Mouse (Mus musculus): Measurements from ENCODE around the gene Car8.
"Not testable (repeated sequence)": the region's sequence is repeated elsewhere in the genome, so short reads cannot be mapped to it uniquely, and the experiment has no call there.

Gene Car8

DNA sequence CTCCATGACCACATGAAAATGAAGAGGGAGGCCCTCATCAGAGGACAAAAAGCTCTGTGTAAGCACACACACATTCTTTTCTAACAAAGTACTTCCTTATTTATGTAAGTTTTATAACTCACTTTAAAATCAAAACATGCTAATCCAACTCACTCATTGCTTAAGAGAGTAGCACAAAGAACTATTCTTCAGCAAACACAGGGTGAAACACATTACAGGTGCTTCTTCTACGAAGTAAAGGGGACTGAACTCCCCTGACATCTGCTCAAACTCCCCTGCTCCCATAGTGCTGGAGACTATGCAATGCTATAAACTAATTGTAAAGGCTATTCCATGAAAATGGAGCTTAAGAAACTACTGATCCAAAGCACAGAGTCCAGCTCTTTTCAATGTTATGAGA is 35.5 kb downstream of the Car8 start:
- DNase-seq (ENCODE audit: low spot score), result no peak

DNA sequence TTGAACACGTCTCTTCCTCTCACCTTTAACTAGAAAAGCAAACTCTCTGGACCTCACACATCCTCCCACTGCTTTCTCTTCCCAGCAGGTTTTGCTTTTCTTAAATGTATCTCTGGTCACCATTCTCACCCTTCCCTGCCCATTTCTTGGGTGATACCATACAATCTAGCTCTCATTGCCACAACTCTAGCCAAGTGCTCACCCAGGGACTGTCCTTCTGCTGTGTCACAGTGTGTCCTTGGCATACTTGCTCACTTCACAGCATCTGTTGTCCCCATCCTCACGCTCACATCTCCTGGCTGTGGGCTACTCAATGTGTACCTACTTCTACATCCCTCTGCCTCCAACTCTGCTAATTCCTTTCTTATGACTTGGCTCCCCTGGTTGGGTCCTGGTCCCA is 37.2 kb downstream of the Car8 start:
- no peak for DNase-seq (ENCODE audit: low spot score)

DNA sequence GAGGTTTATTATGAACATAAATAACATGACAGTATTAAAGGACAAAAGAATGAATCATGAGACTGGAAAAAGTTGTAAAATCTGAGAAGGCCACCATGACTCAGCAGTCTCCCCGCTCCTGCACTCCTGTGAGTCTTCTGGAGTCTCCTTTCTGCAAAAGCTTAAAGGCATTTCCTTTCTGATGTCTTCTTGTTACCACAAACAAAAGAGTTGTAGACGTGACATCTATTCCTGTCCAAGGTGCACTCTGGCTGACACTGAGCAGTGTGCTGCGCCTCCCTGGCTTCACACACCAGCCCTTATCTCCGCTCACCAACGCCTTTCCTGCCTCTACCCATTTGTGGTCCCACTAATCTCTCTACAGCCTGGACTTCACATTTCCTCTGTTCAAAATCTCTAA is 38.8 kb downstream of the Car8 start:
- DNase-seq (ENCODE audit: low spot score), result no peak

DNA sequence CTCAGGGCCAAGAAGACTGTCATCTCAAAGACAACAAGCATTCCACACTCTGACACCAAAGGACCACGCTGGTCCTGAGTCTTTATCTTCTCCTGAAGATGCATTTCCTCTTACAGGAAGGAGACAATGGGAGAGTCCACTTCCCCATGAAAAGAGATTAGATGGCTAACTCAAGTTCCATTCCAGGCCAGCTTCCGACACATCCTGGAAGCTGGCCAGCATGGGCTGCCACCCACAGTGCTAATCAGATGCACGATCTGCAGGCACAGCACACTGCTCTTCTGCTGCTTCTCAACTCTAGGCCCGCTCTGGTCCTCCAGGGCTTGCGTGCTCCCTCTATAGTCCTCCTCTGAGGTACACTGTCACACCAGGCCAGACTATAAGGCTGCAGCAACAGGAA is 40.8 kb downstream of the Car8 start:
- no peak for DNase-seq (ENCODE audit: low spot score)

DNA sequence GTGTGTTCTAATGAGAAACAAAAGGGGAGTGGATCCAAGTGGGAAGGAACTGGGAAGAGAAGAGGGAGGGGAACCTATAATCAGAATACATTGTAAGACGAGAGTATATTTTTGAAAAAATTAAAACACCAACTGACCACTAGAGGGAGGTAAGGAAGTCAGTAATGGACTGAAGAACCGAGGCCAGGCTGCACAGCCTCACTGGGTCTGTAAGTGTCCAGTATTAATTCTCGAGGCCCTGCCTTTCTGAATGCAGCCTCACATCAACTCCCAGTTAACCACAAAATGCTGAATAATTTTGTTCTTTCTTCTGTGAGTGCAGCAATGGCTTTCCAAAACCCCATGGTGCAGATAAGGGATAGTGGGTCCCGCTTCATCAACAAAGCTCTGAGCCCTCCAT is 48.4 kb downstream of the Car8 start:
- no peak for DNase-seq (ENCODE audit: low spot score)

DNA sequence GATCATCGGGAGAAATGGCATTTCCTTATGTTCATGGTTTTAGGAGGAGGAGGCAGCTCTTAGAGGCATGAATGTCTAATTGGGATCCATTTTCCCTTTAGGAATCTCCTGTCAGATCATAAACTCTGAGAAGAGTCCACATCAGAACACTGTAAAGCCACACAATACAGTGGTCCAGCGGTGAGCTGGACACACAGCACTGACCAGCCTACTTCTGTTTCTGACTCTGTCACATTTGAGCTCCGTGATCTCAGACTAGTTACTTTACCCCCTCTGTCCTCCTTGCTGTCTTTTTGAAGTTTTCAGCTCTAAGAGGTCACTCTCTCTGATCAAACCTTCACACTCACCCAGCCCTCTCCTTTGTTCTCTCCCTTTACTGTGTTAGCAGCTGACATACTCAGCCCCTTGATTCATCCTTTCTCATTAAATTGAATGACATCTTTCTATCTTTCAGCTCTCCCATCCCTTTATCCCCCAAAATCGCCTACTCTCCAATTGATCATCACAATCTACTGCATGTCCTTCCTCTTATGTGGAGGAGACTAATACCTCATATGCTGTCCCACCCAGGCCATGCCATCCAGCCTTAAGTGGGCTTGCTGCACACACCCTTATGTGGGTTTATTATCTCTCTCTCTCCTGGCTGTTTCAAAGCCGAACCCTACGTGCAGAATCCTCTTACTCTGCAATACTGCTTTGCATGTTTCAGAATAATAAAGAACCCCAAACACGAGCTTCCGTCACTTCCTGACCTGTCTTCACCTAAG is 51.7 kb downstream of the Car8 start:
- no peak for DNase-seq (ENCODE audit: low spot score)

DNA sequence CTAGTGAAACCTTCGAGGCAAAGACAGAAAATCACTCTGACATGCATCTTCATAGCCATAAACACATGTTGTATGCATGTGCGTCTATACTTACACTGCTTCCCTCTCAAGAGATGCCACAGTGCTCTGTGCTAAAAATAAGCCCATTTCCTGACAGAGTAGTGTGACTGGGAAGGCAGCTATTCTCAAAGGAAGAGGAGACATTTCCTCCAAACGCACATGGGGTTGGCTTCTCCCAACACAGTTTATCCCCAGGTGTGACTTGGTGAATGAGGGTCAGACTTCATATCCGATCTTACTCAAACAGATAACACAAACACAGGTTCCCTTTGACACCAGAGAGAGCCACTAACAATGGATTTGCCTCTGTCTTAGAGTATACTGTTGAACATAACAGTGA is 58.3 kb downstream of the Car8 start:
- no peak for DNase-seq (ENCODE audit: low spot score)

DNA sequence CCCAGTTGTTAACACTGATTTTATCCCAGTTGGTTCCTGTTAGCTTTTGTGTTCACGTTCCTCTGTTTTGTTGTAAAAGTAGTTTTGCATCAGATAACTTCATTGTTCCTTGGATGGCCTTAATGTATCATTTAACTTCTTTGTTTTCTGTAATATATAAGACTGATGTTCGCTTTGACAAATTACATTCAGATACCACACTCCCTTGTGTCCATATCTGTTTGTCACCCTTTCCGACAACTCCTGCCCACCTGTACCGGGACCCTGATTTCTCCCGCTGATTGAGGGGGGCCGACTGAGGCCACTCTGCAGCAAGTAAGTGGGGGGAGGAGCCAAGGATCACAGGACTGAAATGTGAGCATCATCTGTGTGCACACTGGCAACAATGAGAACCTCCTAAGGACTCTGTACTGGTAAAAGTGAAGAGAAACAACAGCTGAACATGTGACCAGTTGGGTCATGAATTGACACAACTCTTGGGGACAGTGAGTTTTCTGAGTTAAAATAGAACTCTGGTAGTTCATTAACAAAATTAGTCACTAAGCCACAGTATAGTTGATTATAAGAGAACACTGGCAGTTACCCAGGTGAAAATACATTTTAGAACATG is 84.1 kb downstream of the Car8 start:
- DNase-seq (ENCODE audit: low spot score), result no peak

DNA sequence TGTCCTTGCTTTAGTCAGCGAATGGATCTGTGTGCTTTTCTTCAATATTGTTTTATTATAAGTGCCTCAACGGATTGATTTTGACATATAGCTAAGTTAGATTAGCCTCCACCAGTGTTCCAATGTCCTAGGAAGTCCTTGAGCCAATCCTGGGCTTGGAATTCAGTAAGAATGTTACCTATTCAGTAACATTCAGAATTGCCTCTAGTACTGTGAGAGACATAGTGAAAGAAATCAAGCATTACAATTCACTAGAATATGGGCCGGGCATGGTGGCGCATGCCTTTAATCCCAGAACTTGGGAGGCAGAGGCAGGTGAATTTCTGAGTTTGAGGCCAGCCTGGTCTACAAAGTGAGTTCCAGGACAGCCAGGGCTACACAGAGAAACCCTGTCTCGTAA is 84.9 kb downstream of the Car8 start:
- DNase-seq (ENCODE audit: low spot score), result not testable (repeated sequence)

DNA sequence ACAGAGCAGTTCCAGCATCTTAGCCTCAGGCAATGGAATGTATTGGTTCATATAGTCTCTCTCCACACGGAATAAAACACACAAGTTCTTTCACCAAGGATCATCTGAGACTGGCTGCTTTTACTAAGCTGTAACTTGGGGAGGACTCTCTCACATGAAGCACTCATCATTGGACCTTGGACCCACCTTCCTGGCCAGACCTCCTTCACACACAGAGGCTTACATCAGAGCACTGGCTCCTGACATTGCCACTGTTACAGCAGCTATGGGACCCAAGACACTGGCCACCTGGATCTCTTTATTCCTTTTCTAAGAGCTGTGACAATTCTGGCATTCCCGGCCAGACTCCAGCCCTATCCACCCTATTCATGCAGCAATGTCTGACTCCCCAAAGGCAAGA is 101.4 kb downstream of the Car8 start:
- DNase-seq (ENCODE audit: low spot score), result no peak

DNA sequence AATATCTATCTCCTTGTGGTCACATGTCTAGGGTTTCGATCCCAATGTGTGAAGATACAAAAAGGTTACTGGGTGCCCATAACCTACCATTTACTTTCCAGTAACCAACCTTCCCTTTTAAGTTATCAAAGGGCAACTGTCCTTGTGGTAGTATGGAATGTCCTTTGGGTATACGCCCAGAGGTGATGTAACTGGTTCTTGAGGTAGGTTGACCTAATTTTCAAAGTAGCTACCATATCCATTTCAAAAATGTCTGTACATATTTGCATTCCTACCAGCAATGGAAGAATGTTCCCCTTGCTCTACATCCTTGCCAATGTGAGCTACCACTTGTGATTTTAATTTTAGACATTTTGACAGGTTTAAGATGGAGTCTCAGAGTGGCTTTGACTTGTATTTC is 106.8 kb downstream of the Car8 start:
- no peak for DNase-seq (ENCODE audit: low spot score)

DNA sequence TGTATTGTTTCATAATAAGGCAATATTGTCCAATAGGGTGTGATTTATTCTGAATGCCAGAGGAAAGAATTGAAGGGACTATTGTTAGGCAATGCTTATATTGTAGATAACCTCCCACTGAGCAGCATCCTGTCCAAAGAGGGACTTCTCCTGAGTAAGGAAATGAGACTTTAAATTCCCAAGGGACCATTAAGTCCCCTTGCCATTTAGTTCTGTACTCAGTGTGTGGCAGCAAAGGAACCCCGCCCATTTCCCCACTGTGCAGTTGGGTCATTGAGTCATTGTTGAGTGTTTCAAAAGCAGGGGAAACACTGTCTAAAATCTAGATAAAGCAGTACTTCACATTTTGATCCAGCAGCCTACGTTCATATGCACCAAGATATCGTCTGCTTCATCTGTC is 125.3 kb downstream of the Car8 start:
- DNase-seq (ENCODE audit: low spot score), result no peak

DNA sequence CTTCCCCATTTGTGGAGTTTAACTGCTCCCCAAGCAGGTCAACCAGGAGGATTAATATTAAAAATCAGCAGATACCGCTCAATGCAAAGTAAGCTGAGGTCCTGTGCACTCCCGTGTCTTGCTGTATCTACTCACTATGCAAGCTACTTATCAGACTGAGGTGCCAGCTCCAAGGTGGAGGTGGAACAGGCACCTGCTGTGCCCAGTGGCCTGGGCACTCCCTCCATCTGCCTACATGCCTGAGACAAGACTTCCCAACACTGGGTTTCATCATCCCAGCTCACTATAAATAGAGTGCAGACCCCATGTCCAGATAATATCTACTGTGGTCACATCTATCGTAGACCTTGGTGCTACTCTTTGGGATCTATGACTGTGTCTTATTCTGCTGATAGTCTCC is 127.0 kb downstream of the Car8 start:
- DNase-seq (ENCODE audit: low spot score), result no peak

DNA sequence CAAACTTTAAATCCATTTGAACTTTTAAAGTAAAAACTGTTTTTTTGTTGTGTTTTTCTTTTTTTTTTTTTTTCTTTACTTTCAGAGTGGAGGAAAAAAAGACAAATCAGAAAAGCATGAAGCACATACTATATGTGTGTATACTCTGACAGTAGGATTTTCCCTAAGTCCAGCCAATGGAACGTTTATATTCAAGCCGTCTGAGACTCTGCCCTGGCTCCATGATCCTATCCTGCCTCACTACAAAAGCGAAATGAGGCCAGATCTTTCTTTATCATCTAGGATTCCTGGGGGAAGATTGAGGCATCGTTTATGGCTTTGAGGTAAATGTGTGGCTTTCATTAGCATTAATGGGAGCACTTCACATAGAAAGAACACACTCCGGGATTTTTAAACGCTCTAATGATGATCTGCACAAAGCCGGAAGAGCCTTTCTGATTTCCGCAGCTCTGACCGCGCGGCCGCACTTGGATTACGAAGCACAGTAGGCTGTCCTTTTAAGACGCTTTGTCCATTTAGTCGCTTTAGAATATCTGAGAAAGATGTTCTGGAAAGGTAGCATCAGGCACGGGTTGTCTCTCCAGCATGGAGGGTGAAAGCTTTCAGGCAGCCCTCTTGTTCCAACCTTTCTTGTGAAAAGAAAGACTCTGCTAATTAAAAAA is 128.8 kb downstream of the Car8 start:
- no peak for DNase-seq (ENCODE audit: low spot score)

DNA sequence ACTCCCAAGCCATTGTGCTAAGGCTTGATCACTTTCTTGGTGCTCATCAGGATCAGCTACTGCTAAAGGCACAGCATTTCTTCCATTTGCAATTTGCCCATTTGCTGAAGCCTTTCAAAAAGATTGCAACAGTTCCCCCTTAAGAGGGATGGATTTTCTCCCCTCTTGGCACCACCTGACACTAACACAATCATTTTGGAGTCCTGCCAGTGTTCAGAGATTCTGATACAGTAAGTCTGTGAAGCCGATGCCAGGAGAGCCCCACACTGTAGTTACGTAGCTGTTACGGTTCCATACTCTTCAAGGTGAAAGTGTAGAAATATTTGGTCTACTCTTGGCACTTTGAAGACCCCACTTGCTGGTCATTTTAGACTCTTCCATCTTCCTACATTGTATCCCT is 137.4 kb downstream of the Car8 start:
- no peak for DNase-seq (ENCODE audit: low spot score)

DNA sequence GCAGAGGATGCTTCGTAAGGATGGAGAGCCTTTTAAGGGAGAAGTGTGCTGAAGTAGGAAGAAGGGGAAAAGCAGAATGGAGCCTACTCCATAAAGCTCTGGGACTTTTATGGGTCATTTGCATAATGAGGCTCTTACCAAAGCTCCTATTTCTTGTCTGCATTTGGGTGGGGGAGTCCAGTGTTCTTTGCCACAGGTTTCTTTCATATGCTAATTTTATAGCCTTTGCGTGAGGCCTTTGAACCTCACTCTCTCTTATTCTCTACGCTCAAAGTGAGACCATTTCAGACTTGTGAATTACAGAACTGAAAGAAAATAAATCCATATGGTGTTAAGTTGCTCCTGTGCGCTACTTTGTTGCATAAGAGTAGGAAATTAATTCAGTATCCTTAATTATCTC is 140.8 kb downstream of the Car8 start:
- DNase-seq (ENCODE audit: low spot score), result no peak

DNA sequence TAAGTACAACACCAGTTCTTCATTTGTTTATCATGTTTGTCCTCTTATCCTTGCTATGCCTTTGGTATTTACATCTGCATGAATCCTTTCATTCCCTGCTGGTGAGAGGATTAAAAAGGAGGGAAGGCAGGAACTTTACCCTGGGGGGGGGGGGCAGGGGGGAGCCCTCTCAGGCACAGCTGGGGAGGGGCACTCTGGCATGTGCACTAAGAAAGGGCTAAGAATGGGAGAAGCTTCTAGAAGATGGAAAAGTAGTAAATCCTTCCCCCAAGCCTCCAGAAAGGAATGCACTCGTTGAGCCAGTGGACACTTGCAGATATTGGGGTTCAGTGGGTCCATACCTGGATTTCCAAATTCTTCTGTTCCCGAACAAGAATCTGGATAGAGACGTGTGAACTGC is 141.2 kb downstream of the Car8 start:
- no peak for DNase-seq (ENCODE audit: low spot score)

DNA sequence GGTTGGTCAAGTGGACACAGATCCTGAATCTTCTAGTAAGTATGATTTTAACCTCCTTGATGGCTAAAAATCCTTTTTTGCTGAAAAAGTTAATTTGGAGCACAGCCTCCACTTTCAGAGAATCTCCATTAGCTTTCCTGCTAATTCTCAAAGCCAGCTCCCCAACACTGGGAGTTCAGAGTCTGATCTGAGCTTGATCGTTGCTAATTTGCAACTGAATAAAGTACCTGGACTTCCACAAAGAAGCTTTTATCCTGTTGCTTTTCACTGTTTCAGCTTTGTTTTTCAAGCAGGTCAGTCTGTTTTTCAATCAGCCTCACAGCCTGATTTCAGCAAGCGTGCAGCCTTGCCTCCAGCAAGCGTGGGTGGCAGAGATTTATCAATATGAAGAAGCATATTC is 145.3 kb downstream of the Car8 start:
- DNase-seq (ENCODE audit: low spot score), result not testable (repeated sequence)
